Mouse (Mus musculus) cortical plate, adult 2 months (tissue): ENCODE results near the gene Tmem200b.

ENCODE experiments used
- CTCF ChIP-seq: fragments of 200-500 bp; IDR thresholded peaks from 2 replicates; pipeline ENCODE4 v1.5.1; 2011; ENCODE audit warnings: mild to moderate bottlenecking, control low read depth, low read length; ENCODE audit not compliant: insufficient read depth; ENCODE audit errors: extremely low read depth
- POLR2A ChIP-seq: fragments of 200-500 bp; IDR thresholded peaks from 2 replicates; pipeline ENCODE4 v1.6.1; 2011; ENCODE audit warnings: mild to moderate bottlenecking, low read length, control low read depth; ENCODE audit not compliant: insufficient read depth; ENCODE audit errors: extremely low read depth

DNA sequence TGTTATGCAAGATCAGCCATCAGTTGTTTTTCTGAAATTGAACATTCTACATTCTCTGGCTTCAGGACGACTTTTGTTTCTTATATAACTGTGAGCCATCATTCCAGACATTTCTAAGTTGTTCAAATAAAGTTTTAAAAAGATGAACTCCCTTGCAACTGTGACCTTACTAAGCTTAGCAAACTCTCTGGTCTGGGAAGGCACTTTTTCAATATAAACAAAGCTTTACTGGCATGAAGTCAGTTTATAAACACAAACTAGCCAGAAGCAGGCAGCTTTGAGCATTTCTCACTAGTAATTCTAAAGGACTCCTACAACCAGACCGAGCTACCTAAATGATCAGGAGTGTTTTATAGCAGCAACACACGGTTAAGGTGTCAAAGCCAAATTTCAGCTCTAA is 35.6 kb downstream of the Tmem200b start:
- TF ChIP-seq CTCF (no peak), POLR2A (no peak)
